Mouse (Mus musculus) T-helper 1 cell (primary cell): Measurements from ENCODE around the gene Msmp.

Experiments used
- in situ Hi-C: fragments of 300-600 bp; cut with MboI, MseI; formaldehyde crosslinking; loops from one replicate; pipeline ENCODE4 v1.15.1; 2025; ENCODE audit warnings: high pct_unique_total_duplicates

Msmp gene

GRCm38 (mm10) chr4:43596597-43596996, 12.3 kb upstream of the Msmp start:
- in situ Hi-C loops = loop anchor here (10.0 kb wide), 1 partner anchor 1258 kb away; no protein-coding TSS in a partner anchor

DNA sequence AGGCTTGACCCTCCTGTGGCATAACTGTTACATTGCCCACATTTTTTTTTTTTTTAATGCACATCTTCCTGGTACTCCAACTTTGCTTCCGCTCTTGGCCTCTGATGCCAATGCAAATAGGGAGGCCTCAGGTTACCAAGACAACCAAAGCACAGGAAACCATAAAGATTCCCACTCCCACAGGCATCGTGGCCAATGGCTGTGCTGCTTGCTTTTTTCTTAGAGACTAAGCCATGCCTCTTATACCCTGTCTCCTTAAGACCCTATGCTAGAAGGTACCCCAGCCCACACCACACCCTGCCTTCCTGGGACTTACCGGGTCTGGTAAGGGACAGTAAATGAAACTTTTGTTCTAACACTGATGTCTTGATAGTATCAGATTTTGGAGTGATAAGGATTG, 9.2 kb upstream of the Msmp start:
- in situ Hi-C loops = loop anchor here (10.0 kb wide), 1 partner anchor 1261 kb away; no protein-coding TSS in a partner anchor

GRCm38 (mm10) chr4:43591961-43592360, 7.7 kb upstream of the Msmp start:
- in situ Hi-C loops = loop anchor here (10.0 kb wide), 1 partner anchor 1263 kb away; no protein-coding TSS in a partner anchor

DNA sequence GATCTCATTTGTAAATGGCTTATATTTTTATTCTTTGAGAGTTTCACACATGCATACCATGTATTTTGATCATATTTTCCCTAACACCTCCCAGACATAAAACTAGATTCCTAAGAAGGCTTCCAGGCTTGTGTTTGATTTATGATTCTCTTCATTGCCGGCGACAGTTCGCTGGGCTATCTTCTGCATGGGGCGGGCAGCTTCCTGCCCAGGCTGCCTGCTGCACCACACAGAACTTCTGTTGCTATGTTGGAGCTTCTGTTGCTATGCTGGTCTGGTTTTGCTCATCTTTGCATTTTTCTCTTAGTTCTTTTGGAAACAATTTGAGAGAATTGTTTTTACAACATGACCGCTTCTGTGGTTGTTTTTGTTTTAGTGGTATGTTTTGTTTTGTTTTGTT, 7.2 kb upstream of the Msmp start:
- in situ Hi-C loops = loop anchor here (10.0 kb wide), 1 partner anchor 1263 kb away; no protein-coding TSS in a partner anchor

GRCm38 (mm10) chr4:43587681-43588080, 3.4 kb upstream of the Msmp start:
- in situ Hi-C loops = no loop called here

- in situ Hi-C loops = no loop called here
Measured at GRCm38 (mm10) chr4:43586411-43586810, 2.1 kb upstream of the Msmp start.

- in situ Hi-C loops = no loop called here
Measured at GRCm38 (mm10) chr4:43585682-43586081, 1.4 kb upstream of the Msmp start.

DNA sequence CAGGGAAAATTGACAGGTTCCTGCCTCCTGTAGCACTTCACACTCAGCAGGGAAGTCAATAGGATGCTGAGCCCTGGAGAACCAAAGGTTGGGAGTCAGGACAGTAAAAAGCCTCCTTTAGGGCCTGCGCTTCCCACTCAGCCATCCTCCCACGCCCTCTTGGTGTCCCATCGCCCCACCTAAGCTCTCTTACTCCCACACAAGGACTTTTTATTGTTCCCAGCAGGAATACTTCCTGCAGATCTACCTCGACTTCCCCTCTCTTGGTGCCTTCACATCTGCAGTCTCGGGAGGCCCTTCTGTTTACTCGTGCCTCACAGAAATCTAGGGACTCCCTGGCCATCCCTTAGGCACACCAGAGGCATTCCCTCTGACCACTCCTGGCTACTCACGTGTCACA, 873 bp downstream of the Msmp start:
- in situ Hi-C loops = no loop called here

GRCm38 (mm10) chr4:43582241-43582640, 2.1 kb downstream of the Msmp start:
- in situ Hi-C loops = no loop called here

DNA sequence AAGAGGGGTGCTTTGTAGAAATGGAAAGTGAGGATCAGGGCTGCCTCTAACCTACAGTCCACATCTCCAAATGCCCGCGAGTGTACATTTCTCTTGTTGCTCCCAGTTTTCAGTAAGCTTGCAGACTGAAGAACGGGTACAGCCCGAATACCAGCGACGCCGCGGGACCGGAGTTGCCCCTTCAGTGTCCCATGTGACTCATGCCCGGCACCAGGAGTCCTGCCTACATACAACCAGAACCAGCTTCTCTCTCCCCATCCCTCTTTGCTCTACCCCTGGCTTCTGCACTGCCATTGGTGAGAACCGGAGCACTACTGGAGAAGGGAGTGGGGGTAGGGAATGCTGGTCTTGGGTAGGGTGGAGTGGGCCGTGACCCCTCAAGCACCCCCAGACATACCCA, 2.9 kb downstream of the Msmp start:
- in situ Hi-C loops = no loop called here

- in situ Hi-C loops = no loop called here
Measured at GRCm38 (mm10) chr4:43580721-43581120, 3.6 kb downstream of the Msmp start.

- in situ Hi-C loops = no loop called here
Measured at GRCm38 (mm10) chr4:43579731-43580130, 4.6 kb downstream of the Msmp start.

DNA sequence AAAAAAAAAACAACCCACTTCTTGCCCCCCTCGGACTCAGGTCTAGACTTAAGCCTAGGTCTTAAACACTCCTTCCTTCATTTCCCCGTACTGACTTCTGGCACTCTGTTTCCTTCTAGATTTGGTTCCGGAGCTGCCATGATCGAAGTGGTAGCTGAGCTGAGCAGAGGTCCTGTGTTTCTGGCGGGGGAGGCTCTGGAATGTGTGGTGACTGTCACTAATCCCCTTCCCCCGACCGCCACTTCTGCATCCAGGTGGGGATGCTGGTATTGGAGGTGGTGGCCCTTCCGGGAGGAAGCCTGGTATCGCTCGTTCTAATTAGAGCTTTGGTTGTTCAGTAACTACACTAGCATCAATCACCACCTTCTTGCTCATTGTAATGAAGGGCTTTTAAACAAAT, 5.0 kb downstream of the Msmp start:
- in situ Hi-C loops = no loop called here

- in situ Hi-C loops = no loop called here
Measured at GRCm38 (mm10) chr4:43578376-43579204, 5.7 kb downstream of the Msmp start, which contains the start of the genes Rgp1 and Gba2. TSS of gene Rgp1 (plus strand) at chr4:43578715. TSS of gene Gba2 (minus strand) at chr4:43578873.

DNA sequence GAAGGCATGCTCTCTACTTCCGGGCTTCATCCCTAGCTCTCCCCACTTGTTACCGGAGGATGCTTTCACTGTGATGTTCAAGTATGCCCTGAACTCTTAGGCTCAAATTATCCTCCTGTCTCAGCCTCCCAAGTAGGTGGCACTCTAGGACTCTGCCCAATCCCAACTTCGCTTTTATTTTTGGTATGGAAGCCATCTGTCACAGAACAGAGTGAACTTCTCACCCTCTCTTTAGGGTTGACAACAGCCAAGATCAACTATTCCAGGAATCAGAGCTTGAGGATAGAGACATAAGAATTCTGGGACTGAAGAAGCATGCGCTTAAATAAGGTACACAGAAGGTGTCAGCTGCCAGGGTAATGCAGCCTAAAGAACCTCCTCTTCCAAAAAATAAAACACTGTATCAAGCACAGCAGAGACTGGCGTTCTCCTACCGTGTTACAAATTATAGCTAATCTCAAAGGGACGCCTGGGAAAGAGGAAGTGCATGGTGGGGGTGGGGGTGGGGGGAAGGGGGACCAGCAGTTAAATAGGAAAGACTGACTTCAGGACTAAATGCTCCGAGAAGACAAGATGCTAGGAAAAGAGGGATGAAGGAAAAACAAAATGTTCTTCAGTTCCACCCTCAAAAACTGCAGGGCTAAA, 6.9 kb downstream of the Msmp start:
- in situ Hi-C loops = no loop called here

DNA sequence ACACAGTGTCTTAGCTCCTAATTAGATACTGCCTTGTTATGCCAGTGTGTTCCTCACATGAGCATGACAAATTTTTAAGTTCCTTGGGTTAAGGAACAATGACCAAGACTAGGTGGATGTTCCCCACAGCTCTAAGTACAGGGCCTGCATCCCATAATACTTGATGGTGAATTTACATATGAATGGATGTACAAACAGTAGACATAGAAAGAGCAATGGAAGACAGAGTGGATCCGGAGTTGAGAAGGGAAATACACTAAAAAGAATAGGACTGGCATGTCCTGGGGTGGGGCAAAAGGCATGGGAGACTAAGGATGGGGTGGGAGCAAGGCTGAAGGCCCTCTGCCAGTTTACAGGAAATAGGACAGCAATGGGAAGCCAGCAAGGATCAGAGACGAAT, 8.9 kb downstream of the Msmp start:
- in situ Hi-C loops = no loop called here

GRCm38 (mm10) chr4:43573561-43573960, 10.7 kb downstream of the Msmp start:
- in situ Hi-C loops = no loop called here

DNA sequence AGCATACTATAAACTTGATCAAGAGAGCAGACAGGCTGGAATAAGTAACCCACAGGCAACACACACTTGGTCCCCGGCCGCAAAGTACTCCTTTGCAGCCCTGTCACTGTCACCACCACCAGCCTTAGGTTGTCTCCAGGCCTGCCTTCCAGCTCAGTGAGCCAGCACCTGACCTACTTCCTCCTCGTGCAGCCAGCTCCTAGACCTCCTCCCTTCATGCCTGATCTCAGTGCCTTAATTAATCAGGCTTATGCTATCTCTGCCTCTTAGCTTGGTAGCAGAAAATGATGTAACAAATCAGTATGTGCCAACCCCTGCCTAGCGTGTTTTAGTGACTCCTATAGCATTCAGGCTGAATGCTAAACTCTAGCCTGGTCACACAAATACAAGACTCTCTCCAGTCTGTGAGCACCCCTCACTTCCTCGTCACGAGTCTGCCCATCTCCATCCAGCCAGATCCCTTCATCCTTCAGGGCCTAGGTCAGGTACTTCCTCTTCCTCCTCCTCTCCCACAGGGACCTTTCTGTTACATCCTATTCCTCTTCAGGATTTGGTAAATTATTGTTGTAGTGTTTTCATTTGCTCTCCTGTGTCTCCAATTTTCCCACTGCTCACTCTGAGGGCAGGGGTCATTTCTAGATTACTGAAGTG, 12.8 kb downstream of the Msmp start:
- in situ Hi-C loops = no loop called here

- in situ Hi-C loops = no loop called here
Measured at GRCm38 (mm10) chr4:43567140-43567539, 17.2 kb downstream of the Msmp start.

GRCm38 (mm10) chr4:43564231-43564630, 20.1 kb downstream of the Msmp start:
- in situ Hi-C loops = loop anchor here (5.0 kb wide), 1 partner anchor 517 kb away; the partner anchor contains the start of gene Fam214b

- in situ Hi-C loops = loop anchor here (5.0 kb wide), 1 partner anchor 516 kb away; the partner anchor contains the start of gene Fam214b
Measured at GRCm38 (mm10) chr4:43563601-43563875, 20.8 kb downstream of the Msmp start.
